Mouse (Mus musculus) lung, postnatal 0 days (tissue): ENCODE measurements around the gene Nrbp1.

Experiments used
- CTCF ChIP-seq: IDR thresholded peaks from 2 replicates; pipeline ENCODE4 v1.5.1; 2016; ENCODE audit warnings: antibody characterized with exemption, mild to moderate bottlenecking
- EP300 ChIP-seq: IDR thresholded peaks from 2 replicates; pipeline ENCODE4 v1.6.1; 2016; ENCODE audit warnings: antibody characterized with exemption, mild to moderate bottlenecking, control low read depth

DNA sequence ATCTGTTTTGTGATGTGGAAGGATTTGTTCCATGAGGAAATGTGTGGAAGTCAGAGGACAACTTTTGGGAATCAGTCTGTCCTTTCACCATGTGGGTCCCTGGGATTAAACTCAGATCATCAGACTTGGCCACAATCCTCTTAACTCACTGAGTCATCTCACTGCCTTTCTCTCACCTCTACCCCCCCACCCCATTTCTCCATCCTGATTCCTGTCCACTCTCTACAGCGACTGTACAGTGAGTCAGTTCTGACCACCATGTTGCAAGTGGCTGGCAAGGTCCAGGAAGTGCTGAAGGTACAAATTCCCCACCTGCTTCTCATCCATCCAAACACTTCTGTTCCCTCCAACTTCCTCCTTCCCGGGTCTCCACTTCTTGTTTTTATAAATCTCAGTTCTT lies 57.8 kb downstream of the Nrbp1 start:
- TF ChIP-seq CTCF, result no peak
- TF ChIP-seq EP300, result no peak
